Mouse (Mus musculus): ENCODE measurements around the gene Jak1.

The Jak1 gene

GRCm38 (mm10) chr4:101186591-101186990 lies 78.5 kb downstream of the Jak1 start:
- peak; percentile 39 for DNase-seq (ENCODE audit: low spot score)

DNA sequence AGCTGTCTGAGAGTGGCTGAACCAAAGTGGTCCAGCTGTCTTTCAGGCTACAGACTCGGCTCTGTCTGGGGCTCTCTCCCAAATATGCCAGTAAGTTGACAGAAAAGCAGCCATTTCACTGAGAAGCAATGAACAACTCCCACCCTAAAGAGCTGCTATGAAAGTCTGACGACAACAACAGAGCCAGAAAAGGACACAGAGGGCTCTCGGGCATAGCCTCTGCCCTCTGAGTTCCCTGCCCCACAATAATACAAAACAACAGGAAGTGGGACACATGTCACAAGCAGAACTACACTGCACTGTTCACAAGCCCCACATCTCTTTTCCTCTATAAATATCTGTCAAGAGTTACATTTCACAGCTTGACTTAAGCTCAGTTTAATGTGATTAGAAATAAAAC lies 79.9 kb downstream of the Jak1 start:
- DNase-seq (ENCODE audit: low spot score) = no peak

- DNase-seq (ENCODE audit: low spot score) = peak; percentile 37
Observed at GRCm38 (mm10) chr4:101182603-101183011, 82.5 kb downstream of the Jak1 start.

DNA sequence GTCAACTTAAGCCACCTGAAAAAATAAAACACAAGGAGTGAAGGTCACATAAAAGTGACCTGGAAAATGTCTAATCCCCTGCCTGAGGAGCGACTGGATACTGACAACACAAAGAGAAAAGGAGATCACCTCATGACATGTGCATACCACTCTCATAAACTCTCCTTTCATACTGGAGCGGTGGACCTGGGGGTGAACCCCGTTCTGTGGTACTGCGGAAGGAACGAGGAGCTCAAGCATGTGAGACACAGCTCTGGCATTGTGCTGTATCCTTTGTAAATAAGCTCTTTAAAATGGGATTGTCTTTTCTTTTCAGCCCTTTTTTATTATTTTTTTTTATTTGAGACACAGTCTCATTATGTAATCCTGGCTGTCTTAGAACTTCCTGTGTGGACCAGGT lies 84.4 kb downstream of the Jak1 start:
- DNase-seq (ENCODE audit: low spot score) = no peak

DNA sequence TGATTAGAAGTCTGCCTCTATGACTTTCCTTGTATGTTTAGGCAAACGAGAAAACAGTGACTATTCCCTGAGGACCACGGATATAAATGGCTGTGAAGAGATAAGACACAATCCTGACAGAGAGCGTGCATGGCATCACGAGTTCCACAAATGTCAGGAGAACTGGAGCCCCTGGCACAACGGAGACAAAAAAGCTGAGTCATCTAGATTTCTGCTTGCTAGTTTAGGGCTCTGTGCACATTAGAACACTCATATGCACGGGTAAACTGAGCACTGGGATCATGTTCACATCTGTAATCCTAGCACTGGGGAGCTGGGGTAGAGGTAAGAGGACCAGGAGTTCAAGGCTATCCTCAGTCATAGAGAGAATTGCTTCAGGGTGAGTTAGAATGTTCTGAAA lies 85.2 kb downstream of the Jak1 start:
- no peak for DNase-seq (ENCODE audit: low spot score)

DNA sequence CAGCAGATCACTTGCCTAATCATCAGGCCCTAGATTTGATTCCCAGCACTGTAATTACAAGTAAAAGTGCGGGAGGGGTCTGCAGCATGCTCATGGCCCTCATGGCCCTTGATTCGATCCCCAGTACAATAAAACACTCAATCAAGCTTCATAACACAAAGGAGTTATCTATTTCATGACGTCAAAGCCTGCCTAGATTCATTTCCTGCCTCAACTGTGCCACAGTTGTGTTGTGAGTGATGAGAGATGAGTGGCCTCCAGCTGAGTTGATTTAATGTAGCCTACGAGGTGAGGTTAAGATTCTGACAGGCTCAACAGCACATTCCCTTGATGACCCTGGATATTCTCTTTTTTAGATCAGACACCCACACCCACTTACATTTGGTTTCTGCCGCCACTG lies 86.0 kb downstream of the Jak1 start:
- DNase-seq (ENCODE audit: low spot score) = no peak

DNA sequence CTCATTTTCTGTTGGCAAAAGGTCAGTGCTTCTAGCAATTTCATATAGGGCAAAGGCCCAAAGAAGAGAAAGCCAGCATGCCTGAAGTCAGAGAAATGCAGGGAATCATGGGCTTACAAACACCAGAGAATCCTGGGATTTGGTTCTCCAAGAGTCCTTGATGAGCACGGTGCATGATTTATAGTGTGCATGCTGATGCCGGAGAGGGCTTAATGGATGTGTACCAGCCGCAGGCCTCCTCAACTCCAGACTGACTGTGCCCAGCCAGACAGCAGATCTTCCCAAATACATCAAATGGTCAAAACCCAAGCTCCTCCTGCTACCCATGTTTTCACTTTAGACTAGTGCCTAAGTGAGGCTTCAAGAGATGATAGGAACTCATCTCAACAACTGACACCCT lies 87.3 kb downstream of the Jak1 start:
- DNase-seq (ENCODE audit: low spot score) = no peak

- peak; percentile 84 for DNase-seq (ENCODE audit: low spot score)
Observed at GRCm38 (mm10) chr4:101176123-101176522, 89.0 kb downstream of the Jak1 start.

GRCm38 (mm10) chr4:101174916-101175625 lies 90.0 kb downstream of the Jak1 start:
- DNase-seq (ENCODE audit: low spot score) = no peak

DNA sequence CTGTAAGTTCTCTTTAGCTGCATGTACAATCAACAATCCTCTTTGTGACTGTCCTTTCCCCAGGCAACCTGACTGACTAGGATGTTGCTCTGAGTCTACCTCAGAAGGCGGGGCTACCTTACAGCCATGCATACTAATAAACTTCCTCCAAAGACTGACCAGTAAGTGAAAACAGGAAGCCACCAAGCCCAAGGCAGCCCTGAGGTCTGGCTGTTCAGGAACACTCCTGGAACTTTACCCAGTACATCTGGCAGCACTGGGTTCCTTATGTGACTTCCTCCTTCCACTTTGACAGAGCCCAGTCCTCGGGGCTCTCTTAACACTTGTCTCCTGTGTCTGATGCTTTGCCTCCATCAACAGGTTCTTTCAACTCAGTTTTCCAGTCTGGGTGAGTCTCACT lies 92.3 kb downstream of the Jak1 start:
- no peak for DNase-seq (ENCODE audit: low spot score)

- DNase-seq (ENCODE audit: low spot score) = no peak
Observed at GRCm38 (mm10) chr4:101168189-101168778, 96.8 kb downstream of the Jak1 start.

DNA sequence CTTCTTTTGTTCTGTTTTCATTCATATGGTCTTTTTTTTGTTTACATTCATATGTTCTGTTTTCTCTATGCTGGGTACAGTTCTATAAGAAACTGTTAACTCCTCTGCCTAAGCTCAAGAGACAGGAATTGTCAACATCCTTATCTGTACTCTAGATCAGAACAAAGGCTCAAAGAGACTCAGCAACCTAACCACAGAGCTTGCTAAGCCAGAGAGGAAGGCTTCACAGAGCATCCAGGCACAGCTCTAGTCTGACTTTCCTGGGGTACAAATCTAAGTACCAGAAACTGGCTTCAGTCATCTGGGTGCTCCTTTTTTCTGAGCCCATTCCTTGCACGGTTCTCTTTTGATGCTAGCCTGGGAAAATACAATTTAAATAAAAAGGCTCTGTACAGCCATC lies 97.3 kb downstream of the Jak1 start:
- no peak for DNase-seq (ENCODE audit: low spot score)

DNA sequence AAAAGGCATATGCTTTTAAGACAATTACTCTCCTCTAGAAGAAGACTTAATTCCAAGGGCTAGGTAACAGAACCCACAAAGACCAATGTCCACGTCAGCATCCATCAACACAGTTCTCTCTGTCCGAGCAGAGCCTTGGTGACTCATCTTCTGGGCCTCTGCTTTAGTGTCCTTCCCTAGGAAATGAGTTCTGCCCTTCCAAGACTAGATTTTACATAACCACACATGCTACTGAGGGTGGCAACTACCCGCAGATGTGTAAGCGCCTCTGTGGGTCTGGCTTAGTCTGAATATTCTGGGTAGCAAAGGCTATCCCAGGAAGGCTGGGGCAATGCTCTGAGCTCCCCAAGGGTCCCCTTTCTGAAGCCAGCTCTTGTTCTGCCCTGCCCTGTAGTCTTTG lies 99.3 kb downstream of the Jak1 start:
- no peak for DNase-seq (ENCODE audit: low spot score)

- no peak for DNase-seq (ENCODE audit: low spot score)
Observed at GRCm38 (mm10) chr4:101164673-101165072, 100.4 kb downstream of the Jak1 start.

- no peak for DNase-seq (ENCODE audit: low spot score)
Observed at GRCm38 (mm10) chr4:101164189-101164588, 100.9 kb downstream of the Jak1 start.

- DNase-seq (ENCODE audit: low spot score) = no peak
Observed at GRCm38 (mm10) chr4:101160821-101161220, 104.3 kb downstream of the Jak1 start.

- no peak for DNase-seq (ENCODE audit: low spot score)
Observed at GRCm38 (mm10) chr4:101159191-101159764, 105.8 kb downstream of the Jak1 start.

- no peak for DNase-seq (ENCODE audit: low spot score)
Observed at GRCm38 (mm10) chr4:101158282-101158681, 106.8 kb downstream of the Jak1 start.

DNA sequence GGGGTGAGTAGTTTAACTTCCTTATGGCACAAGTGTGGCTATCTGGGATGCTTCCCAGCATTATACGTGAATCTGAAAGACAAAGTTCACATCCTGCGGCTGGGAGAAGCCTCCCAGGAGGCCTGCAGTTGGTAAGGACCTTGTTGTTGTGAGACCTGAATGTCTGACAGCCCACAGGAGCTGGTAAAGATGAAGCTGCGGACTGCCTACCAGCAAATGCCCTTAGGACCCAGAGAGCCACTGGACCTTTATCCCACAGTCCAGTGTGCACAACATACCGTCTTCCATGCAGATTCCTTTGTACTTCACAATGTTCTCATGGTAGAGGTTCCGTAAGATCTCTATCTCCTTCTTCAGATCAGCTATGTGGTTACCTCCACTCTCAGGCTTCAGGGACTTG lies 107.6 kb downstream of the Jak1 start:
- no peak for DNase-seq (ENCODE audit: low spot score)

- DNase-seq (ENCODE audit: low spot score) = peak; percentile 47
Observed at GRCm38 (mm10) chr4:101155541-101155940, 109.5 kb downstream of the Jak1 start.

DNA sequence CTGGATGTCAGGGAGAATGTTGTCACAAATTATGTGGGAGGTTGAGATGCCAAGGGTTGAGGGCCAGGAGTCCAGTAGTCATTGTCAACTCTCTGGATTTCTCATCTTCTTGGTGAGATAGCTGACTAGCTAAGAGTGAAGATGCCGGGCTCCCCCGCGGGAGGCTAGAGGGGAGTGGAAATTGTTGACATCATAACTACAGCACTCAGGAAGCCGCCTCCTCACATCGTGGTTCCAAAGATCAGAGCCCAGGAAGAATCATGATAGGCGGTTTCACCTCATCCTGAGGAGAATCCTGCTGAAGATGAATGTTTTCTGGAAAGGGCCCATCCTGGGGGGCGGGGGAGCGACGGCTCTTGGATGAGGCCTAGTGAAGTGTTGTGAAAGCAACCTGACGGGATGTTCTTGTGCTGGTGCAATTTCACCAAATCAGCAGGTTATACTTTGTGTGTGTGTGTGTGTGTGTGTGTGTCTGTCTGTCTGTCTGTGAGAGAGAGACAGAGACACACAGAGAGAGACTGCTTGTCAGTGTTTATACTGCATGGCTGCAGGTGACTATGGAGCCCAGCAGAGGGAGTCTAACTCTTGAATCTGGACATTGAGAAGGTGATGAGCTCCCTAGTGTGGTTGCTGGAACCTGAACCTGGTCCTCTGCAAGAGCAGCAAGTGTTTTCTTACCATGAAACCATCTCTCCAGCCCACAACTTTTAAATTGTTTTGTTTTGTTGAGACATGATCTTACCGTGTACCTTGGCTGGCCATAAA lies 118.0 kb downstream of the Jak1 start:
- DNase-seq (ENCODE audit: low spot score) = no peak

GRCm38 (mm10) chr4:101146047-101146745 lies 118.9 kb downstream of the Jak1 start:
- DNase-seq (ENCODE audit: low spot score) = peak; percentile 28

Measured in ovary, adult 18-20 months (tissue).